Mouse (Mus musculus) lung, adult 18-20 months (tissue): ENCODE measurements around the gene Gpr108.

Experiments
- DNase-seq, 2 experiments: peaks; one replicate each; pipeline ENCODE4 v3.0.0; 2022; ENCODE audit warnings: mixed read lengths in 2 of 2

Gpr108 gene

GRCm38 (mm10) chr17:57245311-57245929, 2.8 kb downstream of the Gpr108 start:
- DNase-seq, result no peak

- no peak for DNase-seq
Measured at GRCm38 (mm10) chr17:57243650-57244370, 4.4 kb downstream of the Gpr108 start.

GRCm38 (mm10) chr17:57237181-57237580, 11.1 kb downstream of the Gpr108 start:
- no peak for DNase-seq

GRCm38 (mm10) chr17:57235803-57236202, 12.4 kb downstream of the Gpr108 start:
- DNase-seq, result no peak

DNA sequence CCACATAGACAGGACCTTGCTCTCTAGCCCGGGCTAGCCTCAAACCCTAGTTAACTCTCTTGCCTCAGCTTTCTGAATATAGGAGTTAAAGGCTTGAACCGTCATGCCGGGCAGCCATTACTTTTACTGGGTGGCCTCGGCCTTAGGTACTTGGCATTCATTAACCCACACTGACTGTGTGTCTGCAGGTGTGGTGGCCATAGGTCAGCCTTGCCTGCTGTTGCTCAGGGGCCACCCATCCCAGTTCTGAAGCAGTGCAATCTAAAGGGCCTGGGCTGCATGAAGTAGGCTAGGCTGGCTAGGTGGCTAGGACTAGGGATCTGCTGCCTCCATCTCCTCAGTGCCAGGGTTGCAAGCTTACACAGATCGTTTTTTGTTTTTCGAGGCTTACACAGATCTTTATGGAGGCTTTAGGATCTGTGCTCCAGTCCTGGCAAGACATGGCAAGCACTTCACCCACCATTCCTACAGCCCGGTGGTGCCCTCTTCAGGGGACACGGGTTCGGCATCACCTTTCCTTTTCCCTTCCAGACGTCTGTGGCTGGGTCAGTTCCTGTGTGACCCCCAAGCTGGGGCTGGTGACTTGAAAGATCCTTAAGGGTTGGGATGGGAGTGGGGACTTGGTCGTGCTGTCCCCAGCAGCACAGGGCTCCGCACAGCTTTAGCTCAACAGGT, 13.9 kb downstream of the Gpr108 start:
- no peak for DNase-seq

- DNase-seq, result no peak
Measured at GRCm38 (mm10) chr17:57233038-57233437, 15.2 kb downstream of the Gpr108 start.

DNA sequence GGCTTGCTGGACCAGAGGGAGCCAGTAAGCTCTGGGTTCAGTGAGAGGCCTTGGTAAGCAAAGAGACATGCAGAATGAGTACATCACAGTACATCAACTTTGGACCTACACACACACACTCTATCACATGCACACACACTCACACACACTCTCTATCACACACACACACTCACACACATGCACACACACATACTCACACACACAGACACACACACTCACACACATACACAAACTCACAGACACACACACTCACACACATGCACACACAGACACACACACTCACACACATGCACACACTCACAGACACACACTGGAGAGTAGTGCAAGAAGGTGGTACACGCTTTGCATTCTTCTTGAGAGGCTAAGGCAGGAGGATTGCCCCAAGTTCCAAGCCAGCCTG, 16.0 kb downstream of the Gpr108 start:
- no peak for DNase-seq

- peak; percentile 45 to 52 for DNase-seq
Measured at GRCm38 (mm10) chr17:57231321-57231771, 16.9 kb downstream of the Gpr108 start.

GRCm38 (mm10) chr17:57230728-57231125, 17.5 kb downstream of the Gpr108 start:
- DNase-seq, result peak; percentile 30 to 69

DNA sequence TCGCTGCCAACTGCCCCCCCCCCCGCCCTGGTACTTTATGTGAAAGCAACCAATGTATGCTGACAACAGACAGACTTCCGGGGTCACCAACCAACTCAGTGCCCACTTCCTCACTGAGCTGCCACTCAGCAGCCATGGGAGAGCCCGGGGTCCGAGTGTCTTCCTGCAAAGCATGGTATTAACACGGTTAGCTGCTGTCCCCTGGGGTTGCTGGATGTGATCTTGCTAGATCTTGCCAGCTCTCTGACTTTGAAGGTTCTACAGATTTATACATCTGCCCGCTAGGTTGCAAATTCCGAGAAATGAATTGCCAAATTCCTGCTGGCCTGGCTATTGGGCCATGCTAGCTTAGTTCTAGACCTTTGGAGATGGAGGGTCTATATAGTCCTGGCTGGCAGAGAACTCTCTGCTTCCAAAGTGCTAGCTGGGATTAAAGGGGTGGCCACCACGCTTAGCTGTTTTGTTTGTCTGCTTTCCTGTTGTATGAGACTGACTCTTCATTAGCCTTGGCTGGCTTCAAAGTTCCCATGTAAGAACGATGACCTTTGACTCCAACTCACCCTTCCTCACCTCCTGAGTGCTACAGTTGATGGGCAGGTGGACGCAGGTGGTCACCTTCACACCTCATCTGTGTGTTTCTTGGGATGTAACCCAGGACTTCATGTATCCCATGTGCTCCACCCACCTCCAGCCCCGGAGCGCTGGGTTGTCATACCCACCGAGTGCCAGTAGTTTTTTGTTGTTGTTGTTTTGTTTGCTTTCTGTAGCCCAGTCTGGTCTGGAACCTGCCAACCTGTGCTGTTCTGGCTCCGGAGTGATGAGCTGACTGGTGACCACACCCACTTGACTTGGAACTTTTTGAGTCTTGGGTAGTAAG, 18.2 kb downstream of the Gpr108 start:
- no peak for DNase-seq

- no peak for DNase-seq
Measured at GRCm38 (mm10) chr17:57228873-57229272, 19.4 kb downstream of the Gpr108 start.

GRCm38 (mm10) chr17:57228014-57228413, 20.2 kb downstream of the Gpr108 start, which contains the start of gene C3:
TSS of gene C3 (minus strand) at chr17:57228136.
- DNase-seq, result peak; percentile 87 to 91

- DNase-seq, result peak in 1 of 2 experiments; percentile 26
Measured at GRCm38 (mm10) chr17:57227468-57227867, 20.8 kb downstream of the Gpr108 start.

- DNase-seq, result peak in 1 of 2 experiments; percentile 3
Measured at GRCm38 (mm10) chr17:57223313-57223712, 24.9 kb downstream of the Gpr108 start.

- DNase-seq, result no peak
Measured at GRCm38 (mm10) chr17:57221911-57222310, 26.3 kb downstream of the Gpr108 start.

GRCm38 (mm10) chr17:57219884-57220207, 28.4 kb downstream of the Gpr108 start:
- peak in 1 of 2 experiments; percentile 46 for DNase-seq

- peak; percentile 71 to 76 for DNase-seq
Measured at GRCm38 (mm10) chr17:57219167-57219883, 28.9 kb downstream of the Gpr108 start.

DNA sequence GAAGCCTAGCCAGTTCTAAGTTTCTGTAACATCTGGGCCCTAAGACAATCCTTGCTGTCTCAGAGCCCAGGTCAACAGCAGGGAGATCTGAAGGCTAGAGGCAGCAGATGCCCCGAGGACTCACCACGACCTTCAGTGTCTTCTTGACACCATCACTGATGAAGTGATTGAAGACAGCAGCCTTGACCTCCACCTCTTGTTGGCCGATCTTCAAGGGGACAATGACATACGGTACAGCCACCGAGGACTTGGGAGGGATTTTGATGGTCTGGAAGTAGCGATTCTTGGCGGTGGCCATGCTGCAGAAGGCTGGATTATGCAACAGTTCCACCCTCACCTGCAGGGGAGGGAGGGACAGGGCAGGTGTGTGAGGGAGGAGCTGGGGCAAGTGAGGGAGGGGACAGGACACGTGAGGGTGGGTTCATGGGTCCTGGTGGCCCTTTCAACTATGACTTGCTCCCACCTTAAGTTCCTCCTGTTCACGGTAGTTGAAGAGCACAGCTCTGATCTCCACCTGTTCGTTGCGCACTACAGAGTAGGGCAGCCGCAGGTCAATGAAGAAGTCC, 29.8 kb downstream of the Gpr108 start:
- no peak for DNase-seq

- DNase-seq, result no peak
Measured at GRCm38 (mm10) chr17:57214676-57215387, 33.4 kb downstream of the Gpr108 start.

DNA sequence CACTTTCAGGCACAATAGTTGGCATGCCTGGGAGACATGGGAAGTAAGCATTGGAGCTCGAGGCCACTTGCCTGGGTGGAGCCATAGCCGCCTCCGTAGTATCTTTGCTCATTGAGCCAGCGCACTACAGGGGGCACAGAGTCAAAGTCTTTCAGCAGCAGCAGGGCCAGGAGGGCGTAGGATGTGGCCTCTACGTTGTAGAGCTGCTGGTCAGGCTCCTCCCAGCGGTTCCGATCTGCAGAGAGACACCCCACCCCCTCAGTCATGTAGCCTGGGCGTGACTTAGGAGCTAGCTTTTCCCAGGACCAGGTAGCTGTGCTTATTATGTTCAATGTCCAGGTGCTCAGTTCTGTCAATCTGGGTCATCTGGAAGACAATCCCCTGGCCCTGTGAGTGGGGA, 36.7 kb downstream of the Gpr108 start:
- DNase-seq, result no peak

GRCm38 (mm10) chr17:57209330-57209729, 38.9 kb downstream of the Gpr108 start:
- DNase-seq, result no peak
